Mouse (Mus musculus): Measurements from ENCODE around the gene Ablim2.

DNA sequence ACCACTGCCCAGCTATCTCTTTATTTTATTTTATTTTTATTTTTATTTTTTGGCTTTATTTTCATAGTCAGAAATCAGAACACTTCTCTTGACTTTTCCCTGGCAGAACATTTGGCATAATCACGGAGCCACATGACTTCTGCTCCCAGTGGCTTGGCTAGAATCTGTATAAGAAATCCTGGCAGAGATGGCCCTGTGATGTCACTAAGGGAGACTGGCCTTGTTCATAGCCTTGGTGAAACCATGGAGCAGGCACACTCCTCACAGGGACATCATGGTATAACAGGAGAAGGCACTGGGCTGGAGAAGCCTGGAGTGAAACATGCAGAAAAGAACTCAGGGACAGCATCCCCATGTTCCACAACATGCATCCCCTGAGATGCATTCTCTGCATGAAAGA lies 7.7 kb upstream of the Ablim2 start:
- no peak for TF ChIP-seq CTCF (IDR thresholded peaks at IDR 0.05; ENCODE audit: low read depth)
- no peak for TF ChIP-seq EP300 (IDR thresholded peaks at IDR 0.05; ENCODE audit: low read depth)

Measured in liver, embryonic 14.5 days (tissue).